Comparison of ENCODE assay signal across 7 mouse cellular contexts in genomic region chr7:98125473-98125872, GRCm38 (mm10). TPM values are rescaled to one million over a fixed set of nuclear protein-coding genes. Genes with fewer than 3 reads are reported as not detected.
DNase-seq lines count a peak whose midpoint lies in the region; ATAC-seq and TF ChIP-seq lines count a peak whose summit lies in the region.

No protein-coding gene starts in this region.

- DNase-seq in left cerebral cortex, adult 2 months (ENCODE audit: extremely low spot score in 1 of 2, low spot score in 2 of 2) = peak in 1 of 2 experiments; percentile 13
- no peak for DNase-seq in left cerebral cortex, adult 9 months (ENCODE audit: low spot score in 2 of 2)
- peak; percentile 52 for DNase-seq in R1 (ENCODE audit: low read depth, low spot score)
- no peak for DNase-seq in neural tube, embryonic 10.5 days (ENCODE audit: extremely low spot score, low spot score)
- no peak for DNase-seq in cerebellum, adult 8-10 months

- 36% methylated on average over 5 of the region's 5 CpGs for WGBS in small intestine, adult 2 months

- TF ChIP-seq POLR2A in small intestine, adult 2 months (IDR thresholded peaks at IDR 0.05; ENCODE audit: low read depth, low read length) = no peak

- ATAC-seq in erythroid progenitor cell, adult 5-6 weeks (replicated peaks; ENCODE audit: low FRiP score, poor library complexity, severe bottlenecking) = 0 out of 2 replicates have a peak, but pooled peaks have one; percentile 28

- H3K27ac ChIP-seq in left cerebral cortex, adult 2 months = no peak overlapping the region
- no peak overlapping the region for H3K27ac ChIP-seq in small intestine, adult 2 months (ENCODE audit: insufficient read depth, low read depth, low read length)

- peak; percentile 48 for TF ChIP-seq CTCF in left cerebral cortex, adult 2 months (IDR thresholded peaks at IDR 0.05)
- peak; percentile 54; the same call in 1 of the 2 replicates for TF ChIP-seq CTCF in small intestine, adult 2 months (IDR thresholded peaks at IDR 0.05; ENCODE audit: extremely low read depth, insufficient read length, insufficient replicate concordance, low read depth, low read length)

- no peak overlapping the region for H3K4me3 ChIP-seq in left cerebral cortex, adult 2 months
- H3K4me3 ChIP-seq in small intestine, adult 2 months (ENCODE audit: low read depth, low read length) = no peak overlapping the region

- no peaks in the 10 kb centered on the region for H3K27me3 ChIP-seq in small intestine, adult 2 months (ENCODE audit: control insufficient read depth, insufficient read depth, low read length)

- peaks cover 14% of the 10 kb centered on the region for H3K4me1 ChIP-seq in small intestine, adult 2 months (ENCODE audit: control insufficient read depth, insufficient read depth, insufficient read length, low read length)

- intact Hi-C loops in left cerebral cortex, adult 2 months (cut with DNase I) = no loop called here

- peaks cover 8% of the 10 kb centered on the region for H3K36me3 ChIP-seq in small intestine, adult 2 months (ENCODE audit: control insufficient read depth, insufficient read depth, low read length)

RNA-seq across cellular contexts. Expression of gene Myo7a, which starts 6.1 kb away (rescaled TPM):
- total RNA-seq in left cerebral cortex, adult 2 months (2021) = 10 to 100 TPM; 12.7 to 15.1 TPM
- total RNA-seq in erythroid progenitor cell, adult 5-6 weeks (2015; ENCODE audit: low replicate concordance) = 3.4 and 5.4 TPM in 2 replicates
- total RNA-seq in erythroid progenitor cell, adult 5-6 weeks (2017; ENCODE audit: low replicate concordance) = 5.1 and 5.8 TPM in 2 replicates
- 26.9 and 51.7 TPM in 2 replicates for polyA plus RNA-seq in small intestine, adult 2 months (2012; rRNA removed)

RNA-seq across cellular contexts. Expression of gene Omp, which starts 19.8 kb away (rescaled TPM):
- under 1 TPM; 0.77 to 0.89 TPM for total RNA-seq in left cerebral cortex, adult 2 months (2021)
- total RNA-seq in erythroid progenitor cell, adult 5-6 weeks (2015; ENCODE audit: low replicate concordance) = 4.0 and 4.6 TPM in 2 replicates
- 15.4 and 17.2 TPM in 2 replicates for total RNA-seq in erythroid progenitor cell, adult 5-6 weeks (2017; ENCODE audit: low replicate concordance)
- 0.65 and 1.4 TPM in 2 replicates for polyA plus RNA-seq in small intestine, adult 2 months (2012; rRNA removed)

RNA-seq across cellular contexts. Expression of gene Capn5, which starts 52.6 kb away (rescaled TPM):
- 10 to 100 TPM; 30.8 to 36.1 TPM for total RNA-seq in left cerebral cortex, adult 2 months (2021)
- total RNA-seq in erythroid progenitor cell, adult 5-6 weeks (2015; ENCODE audit: low replicate concordance) = 46.5 and 52.4 TPM in 2 replicates
- 51.3 and 72.5 TPM in 2 replicates for total RNA-seq in erythroid progenitor cell, adult 5-6 weeks (2017; ENCODE audit: low replicate concordance)
- polyA plus RNA-seq in small intestine, adult 2 months (2012; rRNA removed) = 15.6 and 17.2 TPM in 2 replicates
